Mouse (Mus musculus) neural tube, embryonic 15.5 days (tissue): ENCODE results near the gene Atp6v1g2. TPM values are rescaled to one million over a fixed set of nuclear protein-coding genes. Genes with fewer than 3 reads are reported as not detected.

Experiments
- ATAC-seq: fragments of 200-750 bp; cut with Nextera tagmentation; 2 replicates; pipeline ENCODE4 v1.8.0; 2017; ENCODE audit warnings: mild to moderate bottlenecking, moderate TSS enrichment, moderate library complexity; ENCODE audit not compliant: low FRiP score
- H3K27ac ChIP-seq: fragments of 300-500 bp; sonication (generic); replicated peaks from 2 replicates; pipeline ENCODE4 v1.5.1; 2015; ENCODE audit warnings: mild to moderate bottlenecking, inconsistent platforms
- H3K27me3 ChIP-seq: fragments of 300-500 bp; sonication (generic); replicated peaks from 2 replicates; pipeline ENCODE4 v1.6.1; 2015; ENCODE audit warnings: inconsistent platforms
- H3K36me3 ChIP-seq: fragments of 300-500 bp; sonication (generic); 2 replicates; pipeline ENCODE4 v1.6.1; 2015; ENCODE audit warnings: inconsistent platforms
- H3K4me1 ChIP-seq: fragments of 300-500 bp; sonication (generic); 2 replicates; pipeline ENCODE4 v1.6.1; 2015; ENCODE audit warnings: inconsistent platforms
- H3K4me2 ChIP-seq: fragments of 300-500 bp; sonication (generic); 2 replicates; pipeline ENCODE4 v1.6.1; 2015; ENCODE audit warnings: inconsistent platforms, mild to moderate bottlenecking, moderate library complexity
- H3K4me3 ChIP-seq: fragments of 300-500 bp; sonication (generic); replicated peaks from 2 replicates; pipeline ENCODE4 v1.5.1; 2015; ENCODE audit warnings: mild to moderate bottlenecking, inconsistent platforms
- H3K9ac ChIP-seq: fragments of 300-500 bp; sonication (generic); replicated peaks from 2 replicates; pipeline ENCODE4 v1.6.1; 2015; ENCODE audit warnings: mild to moderate bottlenecking, inconsistent platforms
- H3K9me3 ChIP-seq: fragments of 300-500 bp; sonication (generic); replicated peaks from 2 replicates; pipeline ENCODE4 v1.6.1; 2016; ENCODE audit warnings: inconsistent platforms
- WGBS: fragments of 180-500 bp; shearing (Covaris S2); methylation state at CpG from one replicate; pipeline ENCODE4 v1.1.7; 2015; ENCODE audit warnings: mixed read lengths; 5-methylcytosine and 5-hydroxymethylcytosine counted together
- microRNA-seq: library from miRNA; unstranded; fragments of <30 nt; microRNA quantifications from one replicate; pipeline ENCODE4, GENCODE M21; 2017
- polyA plus RNA-seq: library from polyadenylated mRNA; unstranded; fragments of >200 nt; fragmentation: Nextera tagmentation; extraction: Ambion mirVana; gene quantifications from 2 replicates; pipeline ENCODE4 v1.2.1, GENCODE M21; 2015

Atp6v1g2 gene
- polyA plus RNA-seq, 1 experiment from 2014 or later: 126 TPM

DNA sequence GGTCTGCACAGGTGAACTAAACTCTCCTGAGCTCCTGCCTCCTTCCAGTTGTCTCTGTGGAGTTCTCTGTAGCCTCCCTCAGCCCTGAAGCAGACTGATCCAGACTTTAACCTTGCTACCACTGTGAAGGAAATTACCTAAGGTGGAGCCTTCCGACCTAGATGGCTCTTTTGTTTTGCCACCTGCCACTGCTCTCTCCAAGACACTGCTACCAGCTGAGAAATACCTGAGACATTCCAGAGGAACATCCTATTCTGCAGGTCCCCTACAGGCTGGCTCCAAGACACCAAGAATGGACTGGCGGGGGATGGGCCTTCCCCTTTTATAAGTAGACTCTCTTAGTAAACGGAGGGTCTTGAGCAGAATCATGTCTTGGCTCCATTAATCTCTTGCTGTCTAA is 46.8 kb downstream of the Atp6v1g2 start:
- Histone ChIP-seq H3K27me3 (0 out of 2 replicates have a peak, but pooled peaks cover 5% of the 10 kb centered on the region), H3K36me3 (no peaks in the 10 kb centered on the region), H3K4me1 (no peaks in the 10 kb centered on the region), H3K27ac (no peak overlapping the region), H3K9me3 (no peaks in the 10 kb centered on the region), H3K4me2 (no peak overlapping the region), H3K4me3 (no peak overlapping the region), H3K9ac (no peak overlapping the region)
- ATAC-seq: no peak
- 77% methylated on average over 3 of the region's 3 CpGs for WGBS

DNA sequence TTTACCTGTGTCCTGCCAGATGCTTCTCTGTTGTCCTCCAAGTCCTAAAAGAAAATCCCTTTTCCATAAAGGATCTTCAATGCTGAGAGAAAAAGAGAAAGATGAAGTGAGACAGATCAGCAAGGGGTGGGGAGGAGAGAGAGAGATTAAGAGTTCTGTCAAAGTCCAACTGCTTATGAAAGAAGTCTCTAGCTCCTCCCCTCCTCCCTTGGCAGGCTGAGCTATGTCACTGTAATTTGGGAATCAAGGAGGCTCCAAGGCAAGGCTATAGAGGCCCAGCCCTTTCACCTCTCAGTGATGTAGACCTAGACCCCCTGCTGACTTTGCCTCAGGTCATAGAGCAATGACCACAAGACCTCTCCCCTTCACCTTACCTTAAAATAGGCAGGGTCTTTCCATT is 52.0 kb downstream of the Atp6v1g2 start:
- Histone ChIP-seq H3K4me2 (no peak overlapping the region), H3K36me3 (no peaks in the 10 kb centered on the region), H3K4me3 (no peak overlapping the region), H3K27ac (no peak overlapping the region), H3K4me1 (no peaks in the 10 kb centered on the region), H3K27me3 (no peaks in the 10 kb centered on the region), H3K9me3 (no peaks in the 10 kb centered on the region), H3K9ac (no peak overlapping the region)
- no peak for ATAC-seq

Small RNAs within 50 kb of the gene (microRNA-seq; reads per million reads assigned to microRNA genes)
- gene Mir6973a (not detected), gene Mir6974 (not detected), gene Mir6975 (0.69 reads per million), gene Mir8094 (0.52 reads per million)

Other genes starting within 250 kb of the Atp6v1g2 start
- 57.8 and 83.6 TPM in 2 replicates for gene Vars, start 232.7 kb upstream of the Atp6v1g2 start, polyA plus RNA-seq
- 0.19 and 0.34 TPM in 2 replicates for gene Vwa7, start 217.1 kb upstream of the Atp6v1g2 start, polyA plus RNA-seq
- gene Sapcd1, start 205.6 kb upstream of the Atp6v1g2 start, polyA plus RNA-seq: 1.8 and 6.2 TPM in 2 replicates
- 2.0 and 3.3 TPM in 2 replicates for gene Msh5, start 186.9 kb upstream of the Atp6v1g2 start, polyA plus RNA-seq
- 76.6 and 156 TPM in 2 replicates for gene Clic1, start 183.7 kb upstream of the Atp6v1g2 start, polyA plus RNA-seq
- 244 and 261 TPM in 2 replicates for gene Ddah2, start 174.6 kb upstream of the Atp6v1g2 start, polyA plus RNA-seq
- 0.19 TPM in 1 of 2 replicates, not detected in the other for gene Ly6g6c, start 168.3 kb upstream of the Atp6v1g2 start, polyA plus RNA-seq
- gene Mpig6b, start 167.5 kb upstream of the Atp6v1g2 start, polyA plus RNA-seq: 0.17 and 0.24 TPM in 2 replicates
- 0.65 and 1.3 TPM in 2 replicates for gene Ly6g6e, start 156.8 kb upstream of the Atp6v1g2 start, polyA plus RNA-seq
- 0.74 and 2.8 TPM in 2 replicates for gene Ly6g6d, start 155.6 kb upstream of the Atp6v1g2 start, polyA plus RNA-seq
- 0.32 TPM in 1 of 2 replicates, not detected in the other for gene Ly6g6f, start 148.1 kb upstream of the Atp6v1g2 start, polyA plus RNA-seq
- 110 TPM in 2 replicates for gene Abhd16a, start 144.4 kb upstream of the Atp6v1g2 start, polyA plus RNA-seq
- gene Ly6g5c, start 125.4 kb upstream of the Atp6v1g2 start, polyA plus RNA-seq: not detected in 2 replicates
- gene Ly6g5b, start 118.2 kb upstream of the Atp6v1g2 start, polyA plus RNA-seq: 1.0 and 1.5 TPM in 2 replicates
- gene Gpank1, start 112.2 kb upstream of the Atp6v1g2 start, polyA plus RNA-seq: 22.4 and 22.8 TPM in 2 replicates
- 312 and 350 TPM in 2 replicates for gene Csnk2b, start 111.6 kb upstream of the Atp6v1g2 start, polyA plus RNA-seq
- 9.5 and 10.6 TPM in 2 replicates for gene D17H6S53E, start 107.3 kb upstream of the Atp6v1g2 start, polyA plus RNA-seq
- gene Apom, start 101.6 kb upstream of the Atp6v1g2 start, polyA plus RNA-seq: 0.20 and 0.84 TPM in 2 replicates
- 54.7 and 62.7 TPM in 2 replicates for gene Bag6, start 98.5 kb upstream of the Atp6v1g2 start, polyA plus RNA-seq
- gene Prrc2a, start 68.8 kb upstream of the Atp6v1g2 start, polyA plus RNA-seq: 155 TPM in 2 replicates
- 12.1 and 12.3 TPM in 2 replicates for gene Aif1, start 57.6 kb upstream of the Atp6v1g2 start, polyA plus RNA-seq
- 8.3 and 12.1 TPM in 2 replicates for gene Lst1, start 45.2 kb upstream of the Atp6v1g2 start, polyA plus RNA-seq
- gene Ltb, start 39.2 kb upstream of the Atp6v1g2 start, polyA plus RNA-seq: 0.63 and 7.3 TPM in 2 replicates
- gene Tnf, start 31.7 kb upstream of the Atp6v1g2 start, polyA plus RNA-seq: 0.09 and 0.28 TPM in 2 replicates
- 0.75 and 0.77 TPM in 2 replicates for gene Lta, start 28.3 kb upstream of the Atp6v1g2 start, polyA plus RNA-seq
- 0.40 TPM in 1 of 2 replicates, not detected in the other for gene Gm16181, start 12.8 kb upstream of the Atp6v1g2 start, polyA plus RNA-seq
- 11.2 and 12.1 TPM in 2 replicates for gene Nfkbil1, start 2.1 kb downstream of the Atp6v1g2 start, polyA plus RNA-seq
- 334 and 376 TPM in 2 replicates for gene Ddx39b, start 8.1 kb downstream of the Atp6v1g2 start, polyA plus RNA-seq
- 143 and 196 TPM in 2 replicates for gene H2-D1, start 29.1 kb downstream of the Atp6v1g2 start, polyA plus RNA-seq
- gene H2-Q1, start 86.7 kb downstream of the Atp6v1g2 start, polyA plus RNA-seq: 0.09 and 0.14 TPM in 2 replicates
- gene H2-Q2, start 108.6 kb downstream of the Atp6v1g2 start, polyA plus RNA-seq: 3.1 and 3.9 TPM in 2 replicates
- 1.7 and 3.7 TPM in 2 replicates for gene H2-Q4, start 146.0 kb downstream of the Atp6v1g2 start, polyA plus RNA-seq
- gene H2-Q6, start 191.2 kb downstream of the Atp6v1g2 start, polyA plus RNA-seq: 0.95 and 3.7 TPM in 2 replicates
- 5.6 and 12.6 TPM in 2 replicates for gene H2-Q7, start 205.5 kb downstream of the Atp6v1g2 start, polyA plus RNA-seq
- gene H2-Q10, start 236.4 kb downstream of the Atp6v1g2 start, polyA plus RNA-seq: 0.36 and 0.79 TPM in 2 replicates